Mouse (Mus musculus) megakaryocyte-erythroid progenitor cell, adult 5-6 weeks (primary cell): Measurements from ENCODE around the gene Prkrip1. TPM values are rescaled to one million over a fixed set of nuclear protein-coding genes. Genes with fewer than 3 reads are reported as not detected.

Source experiments
- ATAC-seq: replicated peaks from 2 replicates; pipeline ENCODE4 v1.8.0; 2016; ENCODE audit warnings: mild to moderate bottlenecking, inconsistent platforms; ENCODE audit not compliant: severe bottlenecking, poor library complexity, low FRiP score, low TSS enrichment
- total RNA-seq, 2 experiments: library from RNA; stranded (forward) in 1 of 2; stranded (reverse) in 1 of 2; fragments of 200-1000, 215-1000 nt in 1 of 2; fragments of >200 nt in 1 of 2; fragmentation: Nextera tagmentation in 1 of 2; gene quantifications; 2 replicates each; pipeline ENCODE4 v1.2.3; 2014 to 2017

Gene Prkrip1
- 24.2 and 32.6 TPM in 2 replicates for total RNA-seq (2014; fragmentation: Nextera tagmentation)
- total RNA-seq (2017): 67.4 and 131 TPM in 2 replicates

GRCm38 (mm10) chr5:136198474-136199391 lies at the start of gene Prkrip1:
Prkrip1 (minus strand) TSS chr5:136198963.
- ATAC-seq: peak; percentile 77

GRCm38 (mm10) chr5:136248441-136248840 lies 49.7 kb upstream of the Prkrip1 start:
- 0 out of 2 replicates have a peak, but pooled peaks have one; percentile 24 for ATAC-seq

DNA sequence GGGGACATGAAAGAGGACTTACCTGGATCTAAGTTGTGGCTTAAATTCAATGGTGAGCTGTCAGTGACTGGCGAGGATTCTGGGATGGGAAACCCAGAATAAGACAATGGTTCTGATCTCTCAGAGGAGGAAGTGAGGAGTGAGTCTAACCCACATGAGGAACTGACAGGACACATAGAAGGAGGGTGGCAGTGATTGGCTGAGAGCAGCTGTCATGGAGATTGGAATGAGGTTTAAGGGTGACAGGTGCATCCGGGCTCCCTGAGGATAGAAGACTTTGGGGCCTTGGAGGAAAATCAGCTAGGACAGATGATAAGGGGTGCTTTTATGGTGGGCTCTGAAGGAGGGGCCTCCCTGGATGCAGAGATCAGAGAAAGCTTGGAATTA lies 47.7 kb upstream of the Prkrip1 start, which contains the start of gene Sh2b2:
Gene Sh2b2 (minus strand): TSS at position 105 of the 387 bp plus-strand sequence.
- no peak for ATAC-seq

DNA sequence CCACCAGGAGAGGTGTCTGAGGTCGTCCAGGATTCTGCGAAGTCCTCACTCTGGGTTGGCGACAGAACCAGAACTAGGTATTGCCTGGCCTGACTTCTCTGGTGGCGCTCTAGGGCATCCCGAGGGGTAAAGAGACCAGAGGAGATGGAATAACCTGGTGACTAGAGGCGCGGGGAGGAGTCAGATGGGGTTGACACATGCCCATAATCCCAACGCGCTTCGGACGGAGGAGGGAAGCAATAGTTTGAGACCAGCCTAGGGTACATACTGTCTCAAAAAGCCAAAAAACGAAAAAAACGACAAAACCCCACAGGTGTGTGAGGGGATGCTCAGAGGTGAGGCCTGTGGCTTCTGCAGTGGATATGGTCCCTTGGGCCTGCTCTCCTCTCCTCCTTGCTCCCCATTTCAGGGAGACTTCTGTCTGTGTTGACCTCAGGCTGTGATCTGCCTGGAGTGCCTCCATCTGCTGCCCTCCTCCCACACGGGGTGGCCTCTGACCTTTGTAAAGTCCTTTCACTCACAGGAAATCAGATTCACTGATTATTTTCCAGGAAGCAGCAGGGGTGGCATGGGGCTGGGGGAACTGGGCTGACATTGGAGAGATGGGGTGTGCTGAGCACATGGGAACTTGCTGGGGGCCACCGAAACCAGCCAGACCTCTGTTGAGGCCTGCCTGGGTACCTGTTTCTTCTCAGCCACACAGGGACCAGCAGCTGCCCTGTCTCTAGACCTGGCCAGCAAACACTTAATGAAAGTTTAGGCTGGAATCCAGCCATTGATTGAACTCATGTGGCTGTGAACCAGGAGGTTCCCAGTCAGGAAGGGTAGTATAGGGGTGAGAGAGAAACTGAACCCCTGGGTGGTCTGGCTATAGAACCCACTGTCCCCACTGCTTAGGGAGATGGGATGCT lies 47.0 kb upstream of the Prkrip1 start:
- ATAC-seq: 0 out of 2 replicates have a peak, but pooled peaks have one; percentile 10

- ATAC-seq: peak; percentile 24; the same call in 1 of the 2 replicates
Observed at GRCm38 (mm10) chr5:136244762-136245540, 46.2 kb upstream of the Prkrip1 start.

- 0 out of 2 replicates have a peak, but pooled peaks have one; percentile 11 for ATAC-seq
Observed at GRCm38 (mm10) chr5:136243851-136244761, 45.3 kb upstream of the Prkrip1 start.

DNA sequence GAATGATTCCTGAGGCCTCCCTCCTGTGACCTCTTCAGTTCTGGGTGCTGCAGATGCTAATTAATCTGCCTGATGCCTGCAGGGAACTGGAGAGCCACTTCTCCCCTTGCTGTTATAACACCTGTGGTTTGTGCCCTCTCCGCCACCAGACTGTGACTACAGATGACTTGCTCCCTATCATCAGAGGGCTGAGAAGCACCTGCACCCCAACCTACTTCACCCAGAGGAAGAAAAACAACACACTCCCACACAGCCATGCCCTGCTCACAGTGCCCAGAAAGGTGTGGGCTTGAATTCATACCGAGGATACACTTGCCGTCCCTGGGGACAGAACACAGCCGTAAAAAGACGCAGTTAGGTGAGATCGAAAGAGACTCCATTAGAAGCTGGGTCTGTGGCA lies 42.4 kb upstream of the Prkrip1 start:
- ATAC-seq: no peak

- no peak for ATAC-seq
Observed at GRCm38 (mm10) chr5:136240381-136240780, 41.6 kb upstream of the Prkrip1 start.

GRCm38 (mm10) chr5:136237607-136238006 lies 38.8 kb upstream of the Prkrip1 start:
- 0 out of 2 replicates have a peak, but pooled peaks have one; percentile 15 for ATAC-seq

- no peak for ATAC-seq
Observed at GRCm38 (mm10) chr5:136236611-136237010, 37.8 kb upstream of the Prkrip1 start.

DNA sequence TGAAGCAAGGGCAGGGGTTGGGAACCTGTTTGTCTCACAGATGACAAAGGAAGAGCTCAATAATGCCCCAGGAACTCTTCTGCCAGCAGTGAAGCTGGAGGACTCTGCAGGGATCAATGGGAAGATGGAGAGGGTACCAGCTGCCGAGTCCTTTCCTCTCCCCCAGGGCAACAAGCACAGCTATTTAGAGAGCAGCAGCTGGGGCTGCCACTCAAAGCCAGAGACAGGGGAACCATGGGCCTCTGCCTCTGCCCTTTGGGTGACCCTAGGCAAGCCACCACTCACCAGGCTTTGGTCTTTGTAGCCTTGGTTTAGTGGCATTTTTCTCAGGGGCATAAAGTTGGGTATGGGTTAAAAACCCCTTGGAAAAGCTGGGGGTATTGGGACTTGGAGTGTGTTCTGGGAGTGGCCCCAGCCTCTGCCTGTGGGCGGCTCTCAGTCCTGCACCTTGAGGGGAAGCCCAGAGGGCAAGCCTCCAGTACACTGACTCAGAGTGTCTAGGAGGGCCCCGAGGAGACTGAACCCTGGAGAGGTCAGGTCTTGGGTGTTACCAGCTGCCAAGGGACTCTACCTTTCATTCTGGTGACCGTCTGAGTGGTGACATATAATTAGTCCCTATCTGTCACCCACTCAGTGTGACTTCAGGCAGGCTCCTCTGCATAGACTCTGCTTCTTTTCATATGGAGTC lies 31.7 kb upstream of the Prkrip1 start:
- ATAC-seq: no peak

GRCm38 (mm10) chr5:136226246-136226876 lies 27.6 kb upstream of the Prkrip1 start:
- ATAC-seq: peak; percentile 43; the same call in 1 of the 2 replicates

DNA sequence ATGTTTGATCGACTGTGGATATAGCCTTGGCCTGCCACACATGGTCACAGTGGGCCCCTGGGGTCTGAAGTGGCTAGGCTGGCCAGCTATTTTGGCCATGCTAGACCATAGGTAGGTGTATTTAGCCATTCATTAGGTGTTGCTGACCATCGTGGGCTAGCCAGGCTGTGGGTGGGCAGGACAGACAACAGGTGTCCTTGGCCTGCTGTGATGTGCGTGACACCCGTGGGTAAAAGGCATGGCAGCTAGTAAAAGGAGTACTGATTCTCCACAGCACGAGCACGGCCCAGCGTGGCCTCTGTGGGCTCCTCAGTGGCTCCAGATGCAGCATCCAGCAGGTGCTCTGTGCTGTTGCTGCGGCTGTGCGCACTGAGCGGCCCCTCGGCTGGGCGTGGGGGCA lies 19.8 kb upstream of the Prkrip1 start:
- ATAC-seq: no peak

DNA sequence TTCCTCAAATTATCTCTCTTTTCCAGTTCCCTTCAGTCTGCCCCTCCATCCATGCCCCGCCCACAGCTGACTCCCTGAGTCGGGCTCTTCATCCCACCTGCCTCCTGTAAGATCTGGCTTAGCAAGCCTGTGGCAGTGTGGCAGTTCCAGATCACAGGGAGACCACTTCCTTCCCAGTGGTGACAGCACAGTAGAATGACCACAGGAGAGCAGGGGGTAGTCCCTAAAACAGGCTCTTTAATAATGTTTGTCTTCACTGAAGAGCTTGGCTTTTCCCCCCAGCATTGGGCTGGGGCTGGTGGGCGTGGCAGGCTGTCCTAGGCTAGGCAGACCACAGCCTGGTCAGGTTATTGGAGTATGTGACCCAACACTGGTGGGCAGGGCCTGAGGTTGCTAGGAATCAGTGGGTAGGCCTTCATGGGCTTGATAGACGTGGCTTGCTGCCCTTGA lies 19.2 kb upstream of the Prkrip1 start:
- no peak for ATAC-seq

DNA sequence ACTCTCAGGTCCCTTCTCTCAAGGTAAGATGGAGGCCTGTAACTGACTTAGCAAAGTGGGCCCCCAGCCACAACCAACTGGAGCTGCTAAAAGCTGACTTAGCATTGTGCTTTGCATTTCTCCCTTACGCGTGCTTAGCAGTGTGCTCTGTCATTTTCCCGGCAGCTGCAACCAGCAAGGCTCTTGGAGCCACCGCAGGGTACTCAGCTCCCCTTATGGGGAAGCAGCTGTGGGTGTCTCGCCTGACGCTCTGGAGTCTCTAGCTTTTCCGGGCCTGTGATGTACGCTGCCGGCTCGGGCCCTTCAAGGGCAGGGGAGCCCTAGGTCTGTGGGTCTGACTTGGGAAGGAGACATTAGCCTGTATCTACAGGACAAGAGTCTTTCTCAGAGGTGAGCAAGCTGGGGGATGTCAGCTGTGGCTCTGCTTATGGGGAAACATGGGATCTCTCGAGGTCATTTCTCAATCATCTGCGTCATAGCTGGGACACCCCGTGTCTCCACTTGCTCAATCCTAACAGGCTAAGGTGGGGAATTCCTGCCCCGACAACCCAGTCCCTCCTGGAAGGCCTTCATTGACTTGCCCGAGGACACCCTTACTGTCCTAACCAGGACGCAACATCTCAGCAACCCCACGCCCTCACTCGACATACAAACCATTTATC lies 18.4 kb upstream of the Prkrip1 start:
- no peak for ATAC-seq

DNA sequence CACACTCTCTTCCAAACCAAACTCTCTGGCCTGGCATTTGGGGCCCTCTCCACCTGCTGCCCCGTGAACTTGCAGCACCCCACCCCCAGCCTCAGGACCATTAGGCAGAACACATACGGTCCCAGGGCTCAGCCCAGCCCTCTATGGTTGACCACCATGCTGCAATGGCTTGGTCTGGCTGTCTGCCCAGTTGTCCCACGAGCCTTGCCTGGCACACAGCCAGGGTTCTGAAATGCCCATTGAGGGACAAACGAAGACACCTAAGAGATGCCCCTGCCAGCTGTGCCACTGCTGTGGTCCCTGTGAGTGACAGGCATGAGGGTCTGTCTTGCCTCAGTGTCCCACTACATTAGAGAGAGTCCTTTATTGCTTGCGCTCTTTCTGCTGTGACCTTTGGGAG lies 17.2 kb upstream of the Prkrip1 start:
- no peak for ATAC-seq
